Mouse (Mus musculus) cerebellum, postnatal 14 days (tissue): ENCODE data around the gene Fgfbp3.
"Not testable (repeated sequence)": the region's sequence is repeated elsewhere in the genome, so short reads cannot be mapped to it uniquely, and the experiment has no call there.

ENCODE experiments used
- DNase-seq, 2 experiments: peaks; one replicate each; pipeline ENCODE4 v3.0.0; 2021; ENCODE audit warnings: mixed read lengths in 2 of 2

Fgfbp3 gene

DNA sequence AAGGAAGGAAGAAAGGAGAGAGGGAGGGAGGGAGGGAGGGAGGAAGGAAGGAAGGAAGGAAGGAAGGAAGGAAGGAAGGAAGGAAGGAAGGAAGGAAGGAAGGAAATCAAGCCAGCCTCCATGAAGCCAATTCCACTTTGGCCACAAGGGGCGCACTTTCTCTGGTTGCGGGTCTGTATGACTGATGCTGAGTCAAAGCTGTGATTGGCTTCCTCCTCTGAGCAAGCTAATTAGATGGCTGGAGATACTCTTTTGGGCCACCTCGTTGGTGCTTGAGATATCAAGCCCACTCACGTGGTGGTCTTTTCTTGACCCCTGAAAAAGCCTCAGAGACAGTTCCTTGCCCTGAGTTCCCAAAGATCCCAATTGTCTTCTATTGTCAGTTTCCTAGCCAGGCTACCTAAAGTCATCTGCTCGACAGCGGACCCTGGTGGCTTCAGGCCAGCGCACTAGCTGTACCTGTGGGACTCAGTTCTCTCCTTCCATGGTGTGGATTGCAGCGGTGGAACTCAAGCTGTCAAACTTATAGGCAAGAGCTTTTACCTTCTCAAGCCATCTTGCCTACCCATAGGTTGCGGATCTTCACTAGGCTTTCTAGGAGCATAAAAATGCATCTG, 9.6 kb downstream of the Fgfbp3 start:
- DNase-seq: peak; percentile 81 to 92

GRCm38 (mm10) chr19:36909150-36909549, 10.3 kb downstream of the Fgfbp3 start:
- DNase-seq: no peak

DNA sequence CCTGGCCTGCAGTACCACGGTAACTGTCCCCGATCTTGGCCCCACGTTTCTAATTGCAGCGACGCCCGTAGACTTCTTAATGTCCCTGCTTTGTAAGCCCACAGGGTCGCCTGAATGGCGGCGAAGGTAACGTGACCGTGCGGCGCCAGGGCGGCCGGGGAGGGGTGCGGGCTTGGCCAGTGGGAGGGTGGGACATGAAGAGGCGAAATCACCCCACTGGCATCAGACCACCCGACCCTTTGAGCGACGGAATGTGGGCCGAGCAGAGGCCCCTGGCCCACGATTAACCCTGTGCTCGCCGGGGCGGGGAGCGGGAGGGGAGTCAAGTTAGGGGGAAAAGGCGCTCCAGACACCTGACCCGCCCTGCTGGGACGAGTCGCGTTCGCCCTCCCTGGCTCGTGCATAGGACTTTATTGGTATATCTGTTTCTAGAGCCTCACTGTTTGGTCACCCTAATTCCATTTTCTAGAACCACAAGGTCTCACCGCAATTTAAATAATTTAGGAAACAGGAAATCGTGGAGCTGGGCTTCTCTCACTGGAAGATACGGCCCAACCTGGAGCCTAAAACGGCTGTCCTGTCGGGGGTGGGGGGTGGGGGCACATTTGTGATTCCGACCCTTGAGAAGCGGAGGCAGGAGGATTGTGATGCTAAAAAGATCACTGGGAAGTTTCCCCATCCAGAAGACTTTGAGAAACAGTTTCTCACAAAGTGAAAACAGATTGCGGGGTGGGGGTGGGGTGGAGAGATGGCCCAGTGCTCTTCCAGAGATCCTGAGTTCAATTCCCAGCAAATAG, 15.0 kb downstream of the Fgfbp3 start:
- peak; percentile 76 to 78 for DNase-seq

DNA sequence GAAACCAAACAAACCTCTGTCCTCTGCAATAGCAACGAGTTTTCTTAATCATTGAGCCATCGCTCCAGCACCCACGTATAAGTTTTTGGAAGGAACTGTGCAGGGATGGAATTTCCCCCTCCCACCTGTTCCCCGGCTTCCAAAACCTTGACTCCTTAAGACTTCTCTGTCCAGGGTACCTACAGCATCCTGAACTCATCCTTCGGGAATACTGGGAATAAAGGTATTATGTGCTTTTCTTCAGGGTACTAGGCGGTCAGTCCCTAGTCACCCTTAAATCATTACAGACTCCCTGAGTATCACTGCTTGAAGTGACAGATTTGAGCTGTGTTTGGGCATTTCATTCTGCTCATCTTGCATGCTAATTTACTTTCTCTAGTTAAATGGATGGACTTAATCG, 16.0 kb downstream of the Fgfbp3 start:
- no peak for DNase-seq

DNA sequence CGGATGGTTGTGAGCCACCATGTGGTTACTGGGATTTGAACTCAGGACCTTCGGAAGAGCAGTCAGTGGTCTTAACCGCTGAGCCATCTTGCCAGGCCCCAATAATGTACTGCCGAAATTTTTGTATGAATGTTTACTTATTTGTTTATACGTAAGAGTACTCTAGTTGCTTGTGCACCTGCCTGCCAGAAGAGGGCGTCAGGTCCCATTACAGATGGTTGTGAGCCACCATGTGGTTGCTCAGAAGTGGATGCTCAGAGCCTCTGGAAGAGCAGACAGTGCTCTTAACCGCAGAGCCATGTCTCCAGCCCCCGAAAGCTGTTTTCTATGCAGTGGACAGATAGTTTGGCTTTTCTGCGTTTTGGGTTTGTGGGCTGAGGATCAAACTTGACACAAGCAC, 21.6 kb downstream of the Fgfbp3 start:
- peak; percentile 50 to 67 for DNase-seq

DNA sequence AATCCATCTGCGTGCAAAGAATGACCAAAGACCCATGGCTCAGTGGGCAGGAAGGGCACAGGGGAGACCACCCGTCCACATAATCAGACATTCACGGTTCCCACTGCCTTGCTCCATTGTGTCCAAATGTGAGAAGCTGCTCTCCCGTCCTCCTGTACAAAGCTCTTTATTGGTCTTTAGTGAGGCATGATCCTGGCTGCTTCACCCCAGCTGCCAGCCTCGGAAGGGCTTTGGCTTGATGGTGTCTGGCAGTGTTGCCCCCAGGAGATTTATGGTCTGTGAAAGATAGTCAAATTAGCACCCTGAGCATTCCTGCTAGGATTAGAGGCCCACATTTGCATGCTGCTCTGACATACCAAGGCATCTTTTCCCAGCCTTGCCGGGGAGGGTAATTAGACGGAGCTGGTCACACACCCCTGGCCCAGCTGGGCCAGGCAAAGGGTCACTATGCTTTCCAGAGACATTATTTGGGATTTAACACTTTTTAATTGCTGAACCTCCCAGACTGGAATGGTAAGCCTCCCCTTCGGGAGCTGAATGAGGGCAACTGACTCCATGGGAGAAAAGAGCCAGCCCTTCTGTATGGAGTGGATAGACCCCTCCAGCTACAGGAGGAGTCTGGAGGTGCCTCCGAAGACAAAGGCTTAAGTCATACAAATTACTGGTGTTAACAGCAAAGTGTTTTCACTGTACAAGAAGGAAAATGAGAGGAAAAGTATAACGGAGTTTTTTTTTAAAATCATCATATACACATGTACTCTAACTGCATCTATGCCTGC, 22.4 kb downstream of the Fgfbp3 start:
- no peak for DNase-seq

DNA sequence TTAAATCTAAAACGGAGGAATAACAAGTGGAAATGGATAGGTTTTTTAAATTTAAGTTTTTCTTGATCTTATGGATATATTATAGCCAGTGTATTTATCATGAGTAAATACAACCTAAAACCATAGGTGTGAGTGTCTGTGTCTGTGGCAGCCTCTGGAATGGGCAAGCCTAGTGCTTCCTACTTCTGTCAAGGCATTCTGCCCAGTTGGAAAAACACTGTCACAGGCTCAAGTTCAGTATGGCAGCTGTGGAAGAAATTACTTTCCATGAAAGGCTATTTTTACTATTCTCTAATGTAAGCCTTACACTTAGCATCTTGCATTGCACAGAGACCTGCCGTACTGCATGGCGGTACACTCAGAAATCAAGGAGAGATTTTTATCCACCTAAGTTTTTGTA, 27.7 kb downstream of the Fgfbp3 start:
- no peak for DNase-seq

DNA sequence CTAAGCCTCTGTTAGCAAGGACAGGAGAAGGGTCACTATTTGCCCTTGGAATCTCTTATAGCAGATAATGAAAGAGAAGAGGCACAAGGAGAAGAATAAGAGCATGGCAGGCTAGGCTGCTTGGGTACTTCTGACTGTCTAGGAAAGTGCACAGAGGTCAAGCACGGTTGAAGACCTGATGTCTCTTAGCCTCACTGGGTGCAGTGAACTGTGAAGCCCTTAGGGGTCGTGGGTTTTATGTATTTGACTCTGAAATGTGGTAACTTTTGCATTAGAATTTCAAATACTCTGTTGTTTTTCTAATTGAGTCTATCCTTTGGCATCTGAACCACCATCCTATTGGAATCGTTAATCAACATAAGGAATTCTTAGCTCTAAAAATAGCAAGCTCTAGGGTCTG, 31.7 kb downstream of the Fgfbp3 start:
- no peak for DNase-seq

DNA sequence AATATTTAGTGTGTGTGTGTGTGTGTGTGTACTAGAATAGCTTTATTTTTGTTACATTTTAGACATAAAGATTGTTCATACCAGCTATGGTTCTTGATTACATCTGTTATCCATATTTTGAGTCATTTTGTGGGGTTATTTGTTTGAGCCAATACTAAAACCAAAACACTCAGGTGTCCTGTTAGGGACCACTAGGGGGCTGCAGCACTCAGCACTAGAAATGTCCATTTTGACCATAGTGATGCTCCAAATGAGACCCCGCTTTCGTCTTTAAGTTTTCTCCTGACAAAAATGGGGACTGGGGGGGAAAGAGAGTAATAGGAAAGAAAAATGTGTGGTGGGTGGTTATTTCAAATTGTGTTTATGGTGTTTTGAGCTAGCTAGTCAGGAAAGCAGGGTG, 33.1 kb downstream of the Fgfbp3 start:
- DNase-seq: peak; percentile 23 to 34

DNA sequence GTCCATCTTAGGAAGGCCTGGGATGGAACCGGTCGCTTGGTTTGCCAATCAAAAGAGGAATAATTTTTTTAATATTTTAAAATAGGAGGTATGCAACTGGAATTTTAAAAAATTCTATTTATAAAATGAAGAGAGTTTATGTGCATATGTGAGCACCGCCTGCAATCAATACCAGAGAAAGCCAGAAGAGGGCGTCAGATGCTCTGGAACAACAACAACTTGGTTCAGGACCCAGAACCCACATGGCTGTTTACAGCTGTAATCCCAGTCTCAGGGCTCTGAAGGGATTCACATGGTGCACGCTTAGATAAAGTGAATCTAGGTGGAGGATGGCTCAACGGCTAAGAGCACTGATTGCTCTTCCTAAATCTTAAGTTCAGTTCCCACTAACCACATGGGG, 36.3 kb downstream of the Fgfbp3 start:
- peak; percentile 49 to 67 for DNase-seq

DNA sequence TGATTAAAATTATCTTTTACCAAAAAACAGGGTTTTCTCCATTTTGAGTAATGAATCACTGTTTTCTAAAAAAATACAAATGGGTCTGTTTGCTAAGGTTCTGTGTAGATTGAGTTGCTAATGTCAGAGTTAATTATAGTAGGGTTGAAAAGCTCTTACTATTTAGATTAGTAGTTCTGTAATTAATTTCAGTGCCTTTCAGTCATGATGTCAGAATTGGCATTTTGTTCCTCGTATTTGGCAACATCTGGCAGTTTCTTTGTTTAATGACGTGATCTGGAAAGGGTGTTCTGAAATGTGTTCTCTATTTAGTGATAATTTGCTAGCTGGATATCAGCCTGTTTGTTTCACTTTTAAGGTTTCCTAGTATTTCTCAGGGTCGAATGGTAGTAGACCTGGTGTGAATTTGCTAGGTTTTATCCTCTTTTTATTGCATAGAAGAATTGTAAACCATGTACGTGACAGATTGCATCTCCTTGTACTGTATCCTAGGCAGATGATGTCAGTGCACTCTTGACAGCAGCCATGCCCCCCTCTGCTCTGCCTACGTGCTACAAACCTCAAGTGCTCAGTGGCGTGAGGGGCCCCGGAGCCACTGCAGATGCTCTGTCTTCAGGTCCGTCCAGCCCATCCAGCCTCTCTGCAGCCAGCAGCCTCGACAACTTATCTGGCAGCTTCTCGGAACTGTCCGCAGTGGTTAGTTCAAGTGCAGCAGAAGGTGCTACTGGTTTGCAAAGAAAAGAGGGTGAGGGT, 40.5 kb downstream of the Fgfbp3 start:
- no peak for DNase-seq

- no peak for DNase-seq
Observed at GRCm38 (mm10) chr19:36877329-36877728, 42.1 kb downstream of the Fgfbp3 start.

DNA sequence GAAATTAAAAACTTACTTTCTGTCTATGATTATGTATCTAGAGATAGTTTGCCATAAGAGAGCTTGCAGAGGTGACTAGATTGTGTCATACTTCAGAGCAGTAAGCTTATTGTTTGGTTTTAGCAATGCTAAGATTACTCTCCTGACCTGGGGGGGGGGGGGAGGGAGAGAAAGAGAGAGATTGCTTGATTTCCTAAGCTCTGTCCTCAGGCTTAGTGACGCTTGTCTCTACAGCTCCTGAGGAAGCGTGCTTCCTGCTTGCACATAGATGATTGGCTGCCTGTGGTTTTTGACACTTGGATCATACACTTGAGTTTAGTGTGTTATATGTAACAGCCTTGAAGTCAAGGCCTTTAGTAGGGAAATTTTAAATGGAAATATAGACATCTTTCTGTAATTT, 44.8 kb downstream of the Fgfbp3 start:
- no peak for DNase-seq

DNA sequence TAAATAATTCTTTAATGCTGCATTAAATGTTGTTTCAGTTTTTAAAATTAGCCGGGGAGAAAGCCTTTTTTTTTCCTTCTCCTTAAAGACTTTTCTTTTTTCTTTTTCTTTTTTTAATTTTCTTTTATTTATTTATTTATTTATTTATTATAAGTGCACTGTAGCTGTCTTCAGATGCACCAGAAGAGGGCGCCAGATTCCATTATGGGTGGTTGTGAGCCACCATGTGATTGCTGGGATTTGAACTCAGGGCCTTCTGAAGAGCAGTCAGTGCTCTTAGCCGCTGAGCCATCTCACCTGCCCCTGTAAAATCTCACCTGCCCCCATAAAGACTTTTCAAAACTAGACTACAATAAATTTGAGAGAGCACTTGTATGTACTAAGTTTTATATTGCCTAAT, 50.7 kb downstream of the Fgfbp3 start:
- DNase-seq: not testable (repeated sequence)
